Mouse (Mus musculus) midbrain, postnatal 0 days (tissue): ENCODE data around the gene Tmem189. TPM values are rescaled to one million over a fixed set of nuclear protein-coding genes. Genes with fewer than 3 reads are reported as not detected.

Experiments
- ATAC-seq: fragments of 200-750 bp; cut with Nextera tagmentation; 2 replicates; pipeline ENCODE4 v1.8.0; 2017; ENCODE audit warnings: moderate number of reproducible peaks, mild to moderate bottlenecking, moderate TSS enrichment, moderate library complexity; ENCODE audit not compliant: low FRiP score
- DNase-seq: peaks from one replicate; pipeline ENCODE4 v3.0.0-alpha.2; 2015; ENCODE audit warnings: low spot score
- H3K27ac ChIP-seq: fragments of 300-500 bp; sonication (generic); 2 replicates; pipeline ENCODE4 v1.5.1; 2014; ENCODE audit warnings: low read depth, mild to moderate bottlenecking, low read length, mixed read lengths
- H3K27me3 ChIP-seq: fragments of 300-500 bp; sonication (generic); 2 replicates; pipeline ENCODE4 v1.6.1; 2014; ENCODE audit warnings: low read length, control low read depth, mixed read lengths; ENCODE audit not compliant: insufficient read depth
- H3K36me3 ChIP-seq: fragments of 300-500 bp; sonication (generic); 2 replicates; pipeline ENCODE4 v1.6.1; 2014; ENCODE audit warnings: low read length, control low read depth, mixed read lengths; ENCODE audit not compliant: insufficient read depth
- H3K4me1 ChIP-seq: fragments of 300-500 bp; sonication (generic); 2 replicates; pipeline ENCODE4 v1.6.1; 2014; ENCODE audit warnings: mild to moderate bottlenecking, control low read depth, antibody characterized with exemption, low read length, mixed read lengths; ENCODE audit not compliant: insufficient read depth
- H3K4me2 ChIP-seq: fragments of 300-500 bp; sonication (generic); 2 replicates; pipeline ENCODE4 v1.6.1; 2014; ENCODE audit warnings: low read depth, mild to moderate bottlenecking, low read length, mixed read lengths; ENCODE audit not compliant: poor library complexity, severe bottlenecking
- H3K4me3 ChIP-seq: fragments of 300-500 bp; sonication (generic); 2 replicates; pipeline ENCODE4 v1.5.1; 2014; ENCODE audit warnings: low read depth, mild to moderate bottlenecking, low read length, moderate library complexity
- H3K9ac ChIP-seq: fragments of 300-500 bp; sonication (generic); replicated peaks from 2 replicates; pipeline ENCODE4 v1.6.1; 2014; ENCODE audit warnings: mild to moderate bottlenecking, low read length, moderate library complexity, mixed read lengths; ENCODE audit not compliant: poor library complexity, severe bottlenecking
- H3K9me3 ChIP-seq: fragments of 300-500 bp; sonication (generic); 2 replicates; pipeline ENCODE4 v1.6.1; 2016; ENCODE audit warnings: low read length, control low read depth
- CTCF ChIP-seq: IDR thresholded peaks from 2 replicates; pipeline ENCODE4 v1.5.1; 2016; ENCODE audit warnings: antibody characterized with exemption, mild to moderate bottlenecking
- WGBS: fragments of 180-500 bp; shearing (Covaris S2); extraction: QIAGEN DNeasy Blood & Tissue Kit; methylation state at CpG from one replicate; pipeline ENCODE4 v1.1.7; 2014; 5-methylcytosine and 5-hydroxymethylcytosine counted together
- polyA plus RNA-seq: library from polyadenylated mRNA; unstranded; fragments of >200 nt; fragmentation: Nextera tagmentation; extraction: Ambion mirVana; gene quantifications from 2 replicates; pipeline ENCODE4 v1.2.1, GENCODE M21; 2015
- total RNA-seq: library from RNA; depleted of rRNA; stranded (reverse); fragments of >200 nt; gene quantifications from 2 replicates; pipeline ENCODE4 v1.2.3, GENCODE M21; 2014

Tmem189 gene
- total and polyA plus RNA-seq, 2 experiments from 2014 or later, result 33.5 to 65.9 TPM

DNA sequence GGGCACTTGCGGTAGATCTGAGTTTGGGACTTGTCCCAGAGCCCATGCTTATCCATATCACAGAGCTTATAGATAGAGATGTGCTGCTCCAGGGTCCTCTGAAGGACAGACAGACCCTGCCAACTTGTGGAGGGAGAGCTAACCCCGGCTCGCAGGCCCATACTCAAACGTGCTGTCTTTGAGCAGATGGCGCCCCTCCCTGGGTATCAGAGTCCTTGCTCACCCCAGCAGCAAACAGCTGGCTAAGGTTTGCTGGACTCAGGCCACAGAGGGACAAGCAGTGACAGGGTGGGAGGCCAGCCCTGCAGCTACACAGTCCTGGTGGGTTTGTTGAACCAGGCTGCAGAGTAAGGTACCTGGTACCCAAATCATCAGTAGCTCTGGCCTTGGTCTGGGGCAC lies 86.6 kb downstream of the Tmem189 start:
- no peaks in the 10 kb centered on the region for H3K9me3 ChIP-seq
- H3K27me3 ChIP-seq, result no peaks in the 10 kb centered on the region
- H3K36me3 ChIP-seq, result peaks cover 9% of the 10 kb centered on the region; the same call in 1 of the 2 replicates
- DNase-seq (no peak), ATAC-seq (no peak)
- H3K9ac ChIP-seq, result no peak overlapping the region
- H3K4me2 ChIP-seq, result no peak overlapping the region
- no peaks in the 10 kb centered on the region for H3K4me1 ChIP-seq
- H3K27ac ChIP-seq, result no peak overlapping the region
- no peak overlapping the region for H3K4me3 ChIP-seq
- no peak for TF ChIP-seq CTCF
- 54% methylated on average over 5 of the region's 5 CpGs for WGBS

DNA sequence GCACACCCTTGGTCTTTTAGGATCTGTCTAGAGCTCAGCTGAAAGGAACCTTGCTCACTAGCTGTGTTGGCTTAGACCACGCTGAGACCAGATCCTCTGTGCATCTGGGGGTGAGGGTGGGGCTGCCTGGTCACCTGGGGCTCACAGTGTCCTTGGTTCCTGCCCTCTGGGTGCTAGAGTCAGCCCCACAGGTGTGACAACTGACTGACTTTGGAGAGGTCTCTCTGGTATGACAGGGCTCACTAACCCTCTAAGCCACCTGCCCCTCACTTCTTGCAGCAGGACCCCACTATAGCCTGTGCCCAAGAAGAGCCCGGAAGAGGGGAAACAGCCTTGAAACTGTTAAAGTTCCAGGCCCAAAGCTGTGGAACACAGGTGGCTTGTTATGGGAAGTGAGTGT lies 87.3 kb downstream of the Tmem189 start:
- H3K9me3 ChIP-seq, result no peaks in the 10 kb centered on the region
- no peak overlapping the region for H3K4me3 ChIP-seq
- H3K27me3 ChIP-seq, result no peaks in the 10 kb centered on the region
- ATAC-seq (no peak), DNase-seq (no peak)
- H3K27ac ChIP-seq, result no peak overlapping the region
- H3K4me1 ChIP-seq, result no peaks in the 10 kb centered on the region
- no peak for TF ChIP-seq CTCF
- no peak overlapping the region for H3K9ac ChIP-seq
- 82% methylated on average over 2 of the region's 2 CpGs for WGBS
- H3K36me3 ChIP-seq, result peaks cover 9% of the 10 kb centered on the region; the same call in 1 of the 2 replicates
- no peak overlapping the region for H3K4me2 ChIP-seq

DNA sequence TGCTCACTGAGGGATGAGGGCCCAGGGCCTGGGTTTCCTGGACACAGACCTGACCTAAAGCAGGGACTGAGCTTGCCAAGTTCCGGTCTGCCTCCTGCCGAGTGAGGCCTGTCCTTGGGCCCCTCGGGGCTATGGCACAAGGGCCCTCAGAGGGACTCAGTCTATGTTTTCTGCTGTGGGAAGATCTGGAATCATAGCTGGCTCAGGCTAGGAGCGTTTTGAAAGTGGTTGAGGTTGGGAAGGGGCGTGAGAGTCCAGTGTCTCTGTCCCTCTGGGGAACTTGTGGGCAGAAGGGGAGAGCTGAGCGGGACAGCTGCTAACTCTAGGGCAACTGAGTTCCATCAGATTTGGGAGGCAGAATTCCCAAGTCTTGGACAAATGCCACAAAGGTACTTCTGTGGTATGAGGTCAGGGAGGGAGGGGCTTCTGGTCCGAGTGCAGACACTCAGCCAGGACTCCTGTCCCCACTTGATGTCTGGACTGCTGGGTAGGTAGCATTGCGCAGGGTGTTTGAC lies 89.1 kb downstream of the Tmem189 start:
- H3K27me3 ChIP-seq, result no peaks in the 10 kb centered on the region
- WGBS, result 84% methylated on average over 8 of the region's 8 CpGs
- TF ChIP-seq CTCF, result no peak
- no peaks in the 10 kb centered on the region for H3K36me3 ChIP-seq
- H3K27ac ChIP-seq, result no peak overlapping the region
- DNase-seq, result no peak
- no peak overlapping the region for H3K4me2 ChIP-seq
- no peaks in the 10 kb centered on the region for H3K9me3 ChIP-seq
- no peaks in the 10 kb centered on the region for H3K4me1 ChIP-seq
- no peak overlapping the region for H3K4me3 ChIP-seq
- H3K9ac ChIP-seq, result no peak overlapping the region
- ATAC-seq, result no peak

- Histone ChIP-seq H3K4me2 (no peak overlapping the region), H3K4me1 (no peaks in the 10 kb centered on the region), H3K36me3 (no peaks in the 10 kb centered on the region), H3K9ac (no peak overlapping the region), H3K9me3 (no peaks in the 10 kb centered on the region), H3K27me3 (no peaks in the 10 kb centered on the region), H3K27ac (no peak overlapping the region), H3K4me3 (no peak overlapping the region)
- 62% methylated on average over 6 of the region's 6 CpGs for WGBS
- ATAC-seq (no peak), DNase-seq (no peak)
- no peak for TF ChIP-seq CTCF
Observed at GRCm38 (mm10) chr2:167599917-167600316, 89.7 kb downstream of the Tmem189 start.

DNA sequence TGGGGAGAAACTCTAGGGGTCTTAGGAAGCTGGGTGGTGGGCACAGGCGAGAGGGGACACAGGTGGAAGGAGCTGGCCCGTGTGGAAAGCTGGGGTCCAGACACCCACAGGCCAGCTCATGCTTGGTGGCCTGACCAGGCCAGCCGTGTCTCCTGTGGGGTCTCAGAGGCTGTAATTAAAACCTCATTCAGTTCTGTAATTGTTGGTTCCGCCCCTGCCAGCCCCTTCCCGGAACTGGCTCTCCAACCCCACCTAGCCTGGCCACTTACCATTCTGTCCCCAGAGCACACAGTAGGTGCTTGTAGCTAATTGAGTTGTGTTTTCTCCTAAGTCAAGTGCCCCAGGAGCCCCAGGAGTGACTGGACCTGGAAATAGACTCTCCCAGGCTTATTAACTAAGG lies 90.4 kb downstream of the Tmem189 start:
- TF ChIP-seq CTCF, result no peak
- H3K9ac ChIP-seq, result no peak overlapping the region
- H3K4me1 ChIP-seq, result no peaks in the 10 kb centered on the region
- 76% methylated on average over 5 of the region's 5 CpGs for WGBS
- no peak overlapping the region for H3K4me2 ChIP-seq
- H3K4me3 ChIP-seq, result no peak overlapping the region
- no peaks in the 10 kb centered on the region for H3K9me3 ChIP-seq
- no peak for ATAC-seq
- no peaks in the 10 kb centered on the region for H3K36me3 ChIP-seq
- DNase-seq, result no peak
- no peaks in the 10 kb centered on the region for H3K27me3 ChIP-seq
- H3K27ac ChIP-seq, result no peak overlapping the region

- 35% methylated on average over 39 of the region's 40 CpGs for WGBS
Observed at GRCm38 (mm10) chr2:167597492-167598186, 92.0 kb downstream of the Tmem189 start.

More at GRCm38 (mm10) chr2:167597492-167598186, 92.0 kb downstream of the Tmem189 start:
- Histone ChIP-seq H3K4me2 (peak overlapping the region; percentile 33), H3K27ac (no peak overlapping the region), H3K4me3 (no peak overlapping the region), H3K36me3 (no peaks in the 10 kb centered on the region), H3K27me3 (no peaks in the 10 kb centered on the region), H3K4me1 (no peaks in the 10 kb centered on the region), H3K9me3 (no peaks in the 10 kb centered on the region), H3K9ac (no peak overlapping the region; the same call in 1 of the 2 replicates)
- ATAC-seq (no peak), DNase-seq (no peak)
- TF ChIP-seq CTCF, result no peak
